In genomic region chr6:72714250-72714649, GRCm38 (mm10) we compare ENCODE assay signal across 13 mouse cellular contexts.
DNase-seq lines count a peak whose midpoint lies in the region; ATAC-seq and TF ChIP-seq lines count a peak whose summit lies in the region.
"Had no signal": no experiment of that assay in that cellular context is flagged by ENCODE, and none has a peak within 500 bp of the region (broad histone marks: within the 10 kb centered on the region; RNA-seq: fewer than 3 reads in every experiment).

No protein-coding gene starts in this region.

- no peaks in the 10 kb centered on the region for H3K36me3 ChIP-seq in forebrain, embryonic 15.5 days
- no peaks in the 10 kb centered on the region for H3K36me3 ChIP-seq in forebrain, postnatal 0 days (ENCODE audit: insufficient read depth)
- peaks cover 7% of the 10 kb centered on the region for H3K36me3 ChIP-seq in kidney, embryonic 16.5 days (ENCODE audit: insufficient read depth, low read length)
- no peaks in the 10 kb centered on the region for H3K36me3 ChIP-seq in hindbrain, embryonic 14.5 days (replicated peaks; ENCODE audit: control insufficient read depth, insufficient read depth)
- no peaks in the 10 kb centered on the region for H3K36me3 ChIP-seq in neural tube, embryonic 13.5 days
- H3K36me3 ChIP-seq: stomach, embryonic 15.5 days had no signal

- H3K27me3 ChIP-seq in forebrain, embryonic 15.5 days: no peaks in the 10 kb centered on the region
- no peaks in the 10 kb centered on the region for H3K27me3 ChIP-seq in forebrain, postnatal 0 days (ENCODE audit: insufficient read depth, low read length)
- no peaks in the 10 kb centered on the region for H3K27me3 ChIP-seq in kidney, embryonic 16.5 days (ENCODE audit: insufficient read depth, low read length)
- no peaks in the 10 kb centered on the region for H3K27me3 ChIP-seq in hindbrain, embryonic 14.5 days (ENCODE audit: control insufficient read depth, insufficient read depth, low read length)
- H3K27me3 ChIP-seq in neural tube, embryonic 13.5 days: 0 out of 2 replicates have a peak, but pooled peaks cover 6% of the 10 kb centered on the region
- H3K27me3 ChIP-seq: liver, embryonic 13.5 days; stomach, embryonic 15.5 days had no signal

- WGBS in forebrain, embryonic 15.5 days: 40% methylated on average over 9 of the region's 9 CpGs
- WGBS in forebrain, postnatal 0 days: 46% methylated on average over 9 of the region's 9 CpGs
- 21% methylated on average over 9 of the region's 9 CpGs for WGBS in kidney, embryonic 16.5 days
- 35% methylated on average over 9 of the region's 9 CpGs for WGBS in hindbrain, embryonic 14.5 days
- 23% methylated on average over 9 of the region's 9 CpGs for WGBS in neural tube, embryonic 13.5 days

- DNase-seq in forebrain, postnatal 0 days: no peak
- no peak for DNase-seq in kidney, adult 18-20 months
- DNase-seq in hindbrain, embryonic 14.5 days (ENCODE audit: low spot score): no peak
- DNase-seq in layer of hippocampus, adult 18-20 months (ENCODE audit: low spot score in 2 of 2): no peak
- no peak for DNase-seq in left cerebral cortex, adult 2 months (ENCODE audit: extremely low spot score in 1 of 2, low spot score in 2 of 2)
- DNase-seq: B cell, adult 2 months; cerebellum, adult 9-11 months; liver, embryonic 13.5 days had no signal

- no peak for TF ChIP-seq CTCF in forebrain, postnatal 0 days (IDR thresholded peaks at IDR 0.05; ENCODE audit: low read depth)
- no peak for TF ChIP-seq CTCF in left cerebral cortex, adult 2 months (IDR thresholded peaks at IDR 0.05)

- no peak overlapping the region for H3K4me2 ChIP-seq in forebrain, embryonic 15.5 days (replicated peaks)
- H3K4me2 ChIP-seq in forebrain, postnatal 0 days (ENCODE audit: low read depth): no peak overlapping the region
- H3K4me2 ChIP-seq in kidney, embryonic 16.5 days (replicated peaks; ENCODE audit: low read depth, low read length): no peak overlapping the region
- H3K4me2 ChIP-seq in hindbrain, embryonic 14.5 days (replicated peaks): no peak overlapping the region
- H3K4me2 ChIP-seq in neural tube, embryonic 13.5 days: no peak overlapping the region
- H3K4me2 ChIP-seq: forebrain, embryonic 12.5 days; liver, embryonic 13.5 days; stomach, embryonic 15.5 days had no signal

- ATAC-seq in forebrain, embryonic 15.5 days (replicated peaks): no peak; the same call in 1 of the 2 replicates
- ATAC-seq in forebrain, postnatal 0 days: no peak
- ATAC-seq in kidney, embryonic 16.5 days (ENCODE audit: low FRiP score, low TSS enrichment): peak; percentile 82
- ATAC-seq in hindbrain, embryonic 14.5 days (ENCODE audit: low FRiP score): 0 out of 2 replicates have a peak, but pooled peaks have one; percentile 16
- 0 out of 2 replicates have a peak, but pooled peaks have one; percentile 5 for ATAC-seq in neural tube, embryonic 13.5 days (ENCODE audit: low read depth)

- no peaks in the 10 kb centered on the region for H3K9me3 ChIP-seq in forebrain, embryonic 15.5 days
- no peaks in the 10 kb centered on the region for H3K9me3 ChIP-seq in forebrain, postnatal 0 days (ENCODE audit: low read length)
- no peaks in the 10 kb centered on the region for H3K9me3 ChIP-seq in kidney, embryonic 16.5 days (ENCODE audit: low read length)
- no peaks in the 10 kb centered on the region for H3K9me3 ChIP-seq in hindbrain, embryonic 14.5 days (ENCODE audit: control insufficient read depth, low read length)
- H3K9me3 ChIP-seq in neural tube, embryonic 13.5 days: no peaks in the 10 kb centered on the region
- H3K9me3 ChIP-seq: liver, embryonic 13.5 days; stomach, embryonic 15.5 days had no signal

- H3K4me3 ChIP-seq in forebrain, embryonic 15.5 days: no peak overlapping the region
- no peak overlapping the region for H3K4me3 ChIP-seq in forebrain, postnatal 0 days (ENCODE audit: low read depth, low read length)
- no peak overlapping the region for H3K4me3 ChIP-seq in kidney, embryonic 16.5 days (ENCODE audit: low read length)
- no peak overlapping the region for H3K4me3 ChIP-seq in hindbrain, embryonic 14.5 days (replicated peaks; ENCODE audit: low read length)
- no peak overlapping the region for H3K4me3 ChIP-seq in neural tube, embryonic 13.5 days
- no peak overlapping the region for H3K4me3 ChIP-seq in left cerebral cortex, adult 2 months
- H3K4me3 ChIP-seq: forebrain, embryonic 12.5 days; liver, embryonic 13.5 days; stomach, embryonic 15.5 days had no signal

- H3K27ac ChIP-seq in forebrain, embryonic 15.5 days (replicated peaks): no peak overlapping the region
- H3K27ac ChIP-seq in forebrain, postnatal 0 days (ENCODE audit: low read depth, low read length): no peak overlapping the region
- peak overlapping the region; percentile 78 for H3K27ac ChIP-seq in kidney, embryonic 16.5 days (ENCODE audit: low read length)
- no peak overlapping the region for H3K27ac ChIP-seq in hindbrain, embryonic 14.5 days
- no peak overlapping the region; the same call in 1 of the 2 replicates for H3K27ac ChIP-seq in neural tube, embryonic 13.5 days (replicated peaks)
- H3K27ac ChIP-seq in left cerebral cortex, adult 2 months: no peak overlapping the region
- H3K27ac ChIP-seq: forebrain, embryonic 12.5 days; liver, embryonic 13.5 days; stomach, embryonic 15.5 days had no signal

- intact Hi-C loops in left cerebral cortex, adult 2 months (cut with DNase I): no loop called here

- H3K9ac ChIP-seq in forebrain, embryonic 15.5 days (replicated peaks): 0 out of 2 replicates have a peak overlapping the region, but pooled peaks have one; percentile 3
- no peak overlapping the region for H3K9ac ChIP-seq in forebrain, postnatal 0 days
- no peak overlapping the region; the same call in 1 of the 2 replicates for H3K9ac ChIP-seq in kidney, embryonic 16.5 days (replicated peaks; ENCODE audit: low read length)
- H3K9ac ChIP-seq in hindbrain, embryonic 14.5 days: no peak overlapping the region
- no peak overlapping the region for H3K9ac ChIP-seq in neural tube, embryonic 13.5 days
- H3K9ac ChIP-seq: forebrain, embryonic 12.5 days; liver, embryonic 13.5 days; stomach, embryonic 15.5 days had no signal

- H3K4me1 ChIP-seq in forebrain, embryonic 15.5 days: peaks cover 38% of the 10 kb centered on the region
- H3K4me1 ChIP-seq in forebrain, postnatal 0 days (ENCODE audit: insufficient read depth): peaks cover 16% of the 10 kb centered on the region
- peaks cover 46% of the 10 kb centered on the region for H3K4me1 ChIP-seq in kidney, embryonic 16.5 days (ENCODE audit: insufficient read depth, low read length)
- H3K4me1 ChIP-seq in hindbrain, embryonic 14.5 days (replicated peaks; ENCODE audit: control insufficient read depth, insufficient read depth, low read length): peaks cover 31% of the 10 kb centered on the region
- peaks cover 44% of the 10 kb centered on the region for H3K4me1 ChIP-seq in neural tube, embryonic 13.5 days (replicated peaks)

Comparison
In these comparisons a context has a peak if more than half of its experiments do, and no peak if none do; other contexts are left out.
1. ATAC-seq: peak in kidney, embryonic 16.5 days (single experiment), hindbrain, embryonic 14.5 days (single experiment) and neural tube, embryonic 13.5 days (single experiment); none in forebrain, embryonic 15.5 days (single experiment) and forebrain, postnatal 0 days (single experiment).